Mouse (Mus musculus) embryonic facial prominence, embryonic 15.5 days (tissue): Measurements from ENCODE around the gene Rab21. TPM values are rescaled to one million over a fixed set of nuclear protein-coding genes. Genes with fewer than 3 reads are reported as not detected.

Experiments
- ATAC-seq: fragments of 200-750 bp; cut with Nextera tagmentation; 2 replicates; pipeline ENCODE4 v1.8.0; 2017; ENCODE audit warnings: low read depth, moderate TSS enrichment; ENCODE audit not compliant: insufficient number of reproducible peaks, low FRiP score, low TSS enrichment
- H3K27ac ChIP-seq: fragments of 300-500 bp; sonication (generic); replicated peaks from 2 replicates; pipeline ENCODE4 v1.5.1; 2015; ENCODE audit warnings: mild to moderate bottlenecking, inconsistent platforms
- H3K27me3 ChIP-seq: fragments of 300-500 bp; sonication (generic); 2 replicates; pipeline ENCODE4 v1.6.1; 2015; ENCODE audit warnings: inconsistent platforms
- H3K36me3 ChIP-seq: fragments of 300-500 bp; sonication (generic); 2 replicates; pipeline ENCODE4 v1.6.1; 2015; ENCODE audit warnings: mild to moderate bottlenecking, inconsistent platforms
- H3K4me1 ChIP-seq: fragments of 300-500 bp; sonication (generic); 2 replicates; pipeline ENCODE4 v1.6.1; 2015; ENCODE audit warnings: inconsistent platforms
- H3K4me2 ChIP-seq: fragments of 300-500 bp; sonication (generic); replicated peaks from 2 replicates; pipeline ENCODE4 v1.6.1; 2015; ENCODE audit warnings: mild to moderate bottlenecking, inconsistent platforms
- H3K4me3 ChIP-seq: fragments of 300-500 bp; sonication (generic); replicated peaks from 2 replicates; pipeline ENCODE4 v1.5.1; 2015; ENCODE audit warnings: mild to moderate bottlenecking, inconsistent platforms
- H3K9ac ChIP-seq: fragments of 300-500 bp; sonication (generic); 2 replicates; pipeline ENCODE4 v1.6.1; 2015; ENCODE audit warnings: inconsistent platforms
- H3K9me3 ChIP-seq: fragments of 300-500 bp; sonication (generic); replicated peaks from 2 replicates; pipeline ENCODE4 v1.6.1; 2016; ENCODE audit warnings: inconsistent platforms
- WGBS: fragments of 180-500 bp; shearing (Covaris S2); methylation state at CpG from one replicate; pipeline ENCODE4 v1.1.7; 2015; 5-methylcytosine and 5-hydroxymethylcytosine counted together
- polyA plus RNA-seq: library from polyadenylated mRNA; unstranded; fragments of >200 nt; fragmentation: Nextera tagmentation; extraction: Ambion mirVana; gene quantifications from 2 replicates; pipeline ENCODE4 v1.2.1, GENCODE M21; 2015

Rab21 gene
- polyA plus RNA-seq = 4.6 and 5.4 TPM in 2 replicates

- peaks cover 33% of the 10 kb centered on the region for H3K4me1 ChIP-seq
- no peaks in the 10 kb centered on the region for H3K9me3 ChIP-seq
- H3K9ac ChIP-seq = peak within 1 kb of the TSS; percentile 89
- peak within 1 kb of the TSS; percentile 93 for H3K4me3 ChIP-seq
- peak within 1 kb of the TSS; percentile 96 for H3K27ac ChIP-seq
- no peaks in the 10 kb centered on the region for H3K27me3 ChIP-seq
- under 1% methylated on average over 48 of the region's 48 CpGs for WGBS
- H3K36me3 ChIP-seq = no peaks in the 10 kb centered on the region
- peak; percentile 93 for ATAC-seq
- H3K4me2 ChIP-seq = peak within 1 kb of the TSS; percentile 75
Measured at GRCm38 (mm10) chr10:115315473-115316171, at the start of gene Rab21. Rab21 (minus strand) TSS chr10:115315594.

GRCm38 (mm10) chr10:115363151-115363550 is 47.8 kb upstream of the Rab21 start:
- peak overlapping the region; percentile 68 for H3K4me3 ChIP-seq
- peaks cover 22% of the 10 kb centered on the region for H3K4me1 ChIP-seq
- H3K9ac ChIP-seq = no peak overlapping the region; the same call in 1 of the 2 replicates
- WGBS = 83% methylated on average over 4 of the region's 4 CpGs
- no peak for ATAC-seq
- peak overlapping the region; percentile 82 for H3K4me2 ChIP-seq
- H3K27ac ChIP-seq = peak overlapping the region; percentile 94; the same call in 1 of the 2 replicates
- no peaks in the 10 kb centered on the region for H3K36me3 ChIP-seq
- H3K9me3 ChIP-seq = no peaks in the 10 kb centered on the region
- H3K27me3 ChIP-seq = no peaks in the 10 kb centered on the region

- peaks cover 22% of the 10 kb centered on the region for H3K4me1 ChIP-seq
- no peak for ATAC-seq
- peak overlapping the region; percentile 68 for H3K4me3 ChIP-seq
- no peaks in the 10 kb centered on the region for H3K9me3 ChIP-seq
- no peaks in the 10 kb centered on the region for H3K36me3 ChIP-seq
- peak overlapping the region; percentile 23; the same call in 1 of the 2 replicates for H3K9ac ChIP-seq
- 5% methylated on average over 9 of the region's 9 CpGs for WGBS
- H3K27me3 ChIP-seq = no peaks in the 10 kb centered on the region
- peak overlapping the region; percentile 94 for H3K27ac ChIP-seq
- H3K4me2 ChIP-seq = peak overlapping the region; percentile 82
Measured at GRCm38 (mm10) chr10:115362623-115362964, 47.2 kb upstream of the Rab21 start.

GRCm38 (mm10) chr10:115361840-115362622 is 46.6 kb upstream of the Rab21 start, which contains the start of gene Tmem19:
Tmem19 (minus strand) TSS chr10:115362501.
- Histone ChIP-seq H3K9ac (peak within 1 kb of the TSS; percentile 47), H3K4me3 (peak within 1 kb of the TSS; percentile 68), H3K27ac (peak within 1 kb of the TSS; percentile 94), H3K27me3 (no peaks in the 10 kb centered on the region), H3K4me2 (peak within 1 kb of the TSS; percentile 82), H3K9me3 (no peaks in the 10 kb centered on the region), H3K36me3 (no peaks in the 10 kb centered on the region), H3K4me1 (peaks cover 22% of the 10 kb centered on the region)
- WGBS = under 1% methylated on average over 57 of the region's 58 CpGs
- peak; percentile 99 for ATAC-seq

GRCm38 (mm10) chr10:115359066-115359465 is 43.7 kb upstream of the Rab21 start:
- peaks cover 8% of the 10 kb centered on the region for H3K36me3 ChIP-seq
- no peak overlapping the region for H3K4me3 ChIP-seq
- no peak overlapping the region for H3K4me2 ChIP-seq
- H3K27ac ChIP-seq = no peak overlapping the region
- H3K4me1 ChIP-seq = peaks cover 22% of the 10 kb centered on the region
- H3K9ac ChIP-seq = no peak overlapping the region
- 89% methylated on average over 7 of the region's 7 CpGs for WGBS
- no peaks in the 10 kb centered on the region for H3K27me3 ChIP-seq
- H3K9me3 ChIP-seq = no peaks in the 10 kb centered on the region
- ATAC-seq = no peak

GRCm38 (mm10) chr10:115358216-115358919 is 43.0 kb upstream of the Rab21 start:
- no peak overlapping the region for H3K4me2 ChIP-seq
- H3K9me3 ChIP-seq = no peaks in the 10 kb centered on the region
- no peak overlapping the region for H3K27ac ChIP-seq
- H3K36me3 ChIP-seq = peaks cover 8% of the 10 kb centered on the region
- peaks cover 21% of the 10 kb centered on the region for H3K4me1 ChIP-seq
- no peak for ATAC-seq
- H3K9ac ChIP-seq = no peak overlapping the region
- no peak overlapping the region for H3K4me3 ChIP-seq
- WGBS = 90% methylated on average over 17 of the region's 17 CpGs
- no peaks in the 10 kb centered on the region for H3K27me3 ChIP-seq

GRCm38 (mm10) chr10:115356106-115356505 is 40.7 kb upstream of the Rab21 start:
- H3K4me1 ChIP-seq = peaks cover 7% of the 10 kb centered on the region
- H3K9me3 ChIP-seq = no peaks in the 10 kb centered on the region
- WGBS = 81% methylated on average over 6 of the region's 7 CpGs
- H3K36me3 ChIP-seq = peaks cover 8% of the 10 kb centered on the region
- no peak overlapping the region for H3K4me2 ChIP-seq
- no peak for ATAC-seq
- H3K4me3 ChIP-seq = no peak overlapping the region
- H3K9ac ChIP-seq = no peak overlapping the region
- no peaks in the 10 kb centered on the region for H3K27me3 ChIP-seq
- no peak overlapping the region for H3K27ac ChIP-seq

- H3K27me3 ChIP-seq = no peaks in the 10 kb centered on the region
- no peak for ATAC-seq
- H3K27ac ChIP-seq = no peak overlapping the region
- no peaks in the 10 kb centered on the region for H3K9me3 ChIP-seq
- no peak overlapping the region for H3K4me2 ChIP-seq
- WGBS = 86% methylated on average over 6 of the region's 6 CpGs
- H3K4me3 ChIP-seq = no peak overlapping the region
- H3K36me3 ChIP-seq = peaks cover 8% of the 10 kb centered on the region
- H3K4me1 ChIP-seq = no peaks in the 10 kb centered on the region
- no peak overlapping the region for H3K9ac ChIP-seq
Measured at GRCm38 (mm10) chr10:115355016-115355415, 39.6 kb upstream of the Rab21 start.

GRCm38 (mm10) chr10:115354553-115354952 is 39.2 kb upstream of the Rab21 start:
- no peaks in the 10 kb centered on the region for H3K9me3 ChIP-seq
- WGBS = 65% methylated on average over 6 of the region's 6 CpGs
- H3K4me3 ChIP-seq = no peak overlapping the region
- H3K36me3 ChIP-seq = peaks cover 8% of the 10 kb centered on the region
- H3K27me3 ChIP-seq = no peaks in the 10 kb centered on the region
- ATAC-seq = no peak
- H3K9ac ChIP-seq = no peak overlapping the region
- H3K27ac ChIP-seq = no peak overlapping the region
- no peak overlapping the region for H3K4me2 ChIP-seq
- no peaks in the 10 kb centered on the region for H3K4me1 ChIP-seq

- Histone ChIP-seq H3K27me3 (no peaks in the 10 kb centered on the region), H3K36me3 (peaks cover 3% of the 10 kb centered on the region), H3K4me3 (no peak overlapping the region), H3K4me1 (no peaks in the 10 kb centered on the region; the same call in 1 of the 2 replicates), H3K9ac (no peak overlapping the region), H3K9me3 (no peaks in the 10 kb centered on the region), H3K27ac (no peak overlapping the region), H3K4me2 (no peak overlapping the region)
- no peak for ATAC-seq
- 78% methylated on average over 2 of the region's 2 CpGs for WGBS
Measured at GRCm38 (mm10) chr10:115350810-115351397, 35.5 kb upstream of the Rab21 start.

- no peak overlapping the region for H3K4me2 ChIP-seq
- H3K9ac ChIP-seq = no peak overlapping the region
- 81% methylated on average over 7 of the region's 7 CpGs for WGBS
- ATAC-seq = no peak
- H3K27ac ChIP-seq = no peak overlapping the region
- no peak overlapping the region for H3K4me3 ChIP-seq
- H3K9me3 ChIP-seq = no peaks in the 10 kb centered on the region
- H3K36me3 ChIP-seq = no peaks in the 10 kb centered on the region; the same call in 1 of the 2 replicates
- H3K4me1 ChIP-seq = no peaks in the 10 kb centered on the region; the same call in 1 of the 2 replicates
- H3K27me3 ChIP-seq = no peaks in the 10 kb centered on the region
Measured at GRCm38 (mm10) chr10:115349509-115349908, 34.1 kb upstream of the Rab21 start.
